Mouse (Mus musculus) forebrain, embryonic 13.5 days (tissue): Measurements from ENCODE around the gene Gm11492. TPM values are rescaled to one million over a fixed set of nuclear protein-coding genes. Genes with fewer than 3 reads are reported as not detected.

Source experiments
- ATAC-seq: fragments of 200-750 bp; cut with Nextera tagmentation; 2 replicates; pipeline ENCODE4 v1.8.0; 2017
- H3K27ac ChIP-seq: fragments of 300-500 bp; sonication (generic); 2 replicates; pipeline ENCODE4 v1.5.1; 2015; ENCODE audit warnings: inconsistent platforms, mild to moderate bottlenecking, moderate library complexity
- H3K27me3 ChIP-seq: fragments of 300-500 bp; sonication (generic); 2 replicates; pipeline ENCODE4 v1.6.1; 2015; ENCODE audit warnings: mild to moderate bottlenecking, inconsistent platforms
- H3K36me3 ChIP-seq: fragments of 300-500 bp; sonication (generic); 2 replicates; pipeline ENCODE4 v1.6.1; 2015; ENCODE audit warnings: mild to moderate bottlenecking, inconsistent platforms; ENCODE audit not compliant: poor library complexity, severe bottlenecking
- H3K4me1 ChIP-seq: fragments of 300-500 bp; sonication (generic); 2 replicates; pipeline ENCODE4 v1.6.1; 2015; ENCODE audit warnings: inconsistent platforms
- H3K4me2 ChIP-seq: fragments of 300-500 bp; sonication (generic); 2 replicates; pipeline ENCODE4 v1.6.1; 2015; ENCODE audit warnings: inconsistent platforms, mild to moderate bottlenecking, moderate library complexity
- H3K4me3 ChIP-seq: fragments of 300-500 bp; sonication (generic); 2 replicates; pipeline ENCODE4 v1.5.1; 2015; ENCODE audit warnings: mild to moderate bottlenecking, inconsistent platforms
- H3K9ac ChIP-seq: fragments of 300-500 bp; sonication (generic); 2 replicates; pipeline ENCODE4 v1.6.1; 2015; ENCODE audit warnings: mild to moderate bottlenecking, inconsistent platforms
- H3K9me3 ChIP-seq: fragments of 300-500 bp; sonication (generic); replicated peaks from 2 replicates; pipeline ENCODE4 v1.6.1; 2016; ENCODE audit warnings: inconsistent platforms
- whole genome bisulfite sequencing: fragments of 180-500 bp; shearing (Covaris S2); methylation state at CpG from one replicate; pipeline ENCODE4 v1.1.7; 2015; 5-methylcytosine and 5-hydroxymethylcytosine counted together
- polyA plus RNA-seq: library from polyadenylated mRNA; unstranded; fragments of >200 nt; fragmentation: Nextera tagmentation; extraction: Ambion mirVana; gene quantifications from 2 replicates; pipeline ENCODE4 v1.2.1, GENCODE M21; 2015

The Gm11492 gene
- polyA plus RNA-seq, 1 experiment from 2014 or later, result not detected

DNA sequence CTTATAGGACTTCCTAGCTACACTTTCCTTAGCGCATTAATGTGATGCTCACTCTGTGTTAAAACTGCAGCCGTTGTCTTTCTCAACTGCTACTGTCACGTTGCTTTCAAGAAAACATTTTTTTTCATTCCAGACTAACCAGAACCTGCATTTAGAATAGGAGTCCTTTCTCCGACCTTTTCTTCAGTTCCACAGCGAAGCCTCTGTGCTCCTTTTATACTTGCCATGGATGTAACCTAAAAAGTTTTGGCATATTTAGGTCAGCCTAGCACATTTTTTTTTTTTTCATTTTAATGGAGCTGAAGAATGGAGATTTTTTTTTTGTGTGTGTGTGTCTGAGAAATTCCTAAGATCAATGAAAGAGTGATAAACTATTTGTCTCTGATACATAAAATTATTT is 49.1 kb downstream of the Gm11492 start:
- Histone ChIP-seq H3K4me2 (no peak overlapping the region), H3K27ac (no peak overlapping the region), H3K9ac (no peak overlapping the region), H3K4me3 (no peak overlapping the region), H3K4me1 (no peaks in the 10 kb centered on the region), H3K27me3 (no peaks in the 10 kb centered on the region), H3K36me3 (peaks cover 91% of the 10 kb centered on the region), H3K9me3 (peaks cover 9% of the 10 kb centered on the region)
- ATAC-seq, result no peak
- whole genome bisulfite sequencing, result 95% methylated on average over 5 of the region's 5 CpGs

DNA sequence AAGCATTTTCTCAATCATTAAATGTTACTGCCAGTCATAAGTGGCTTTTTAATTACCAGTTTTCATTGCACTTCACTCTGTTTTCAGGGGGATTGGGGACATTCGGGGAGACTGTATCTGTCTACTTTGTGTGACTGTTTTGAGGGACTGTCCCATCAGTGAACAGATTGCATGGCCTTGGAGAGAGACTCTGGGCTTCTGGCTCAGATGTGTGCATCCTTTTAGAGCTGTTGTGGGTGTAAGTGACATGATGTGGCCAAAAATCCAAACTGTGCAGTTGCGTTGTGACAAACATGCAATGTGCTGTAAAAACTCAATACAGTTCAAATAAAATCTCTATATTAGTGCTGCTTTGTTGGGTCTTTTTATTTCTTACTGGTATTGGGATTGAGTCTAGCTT is 49.5 kb downstream of the Gm11492 start:
- H3K27ac ChIP-seq, result no peak overlapping the region
- H3K9ac ChIP-seq, result no peak overlapping the region
- no peaks in the 10 kb centered on the region for H3K27me3 ChIP-seq
- 96% methylated on average over 2 of the region's 2 CpGs for WGBS
- H3K9me3 ChIP-seq, result peaks cover 9% of the 10 kb centered on the region
- no peak overlapping the region for H3K4me2 ChIP-seq
- no peak overlapping the region for H3K4me3 ChIP-seq
- H3K4me1 ChIP-seq, result no peaks in the 10 kb centered on the region
- ATAC-seq, result no peak
- H3K36me3 ChIP-seq, result peaks cover 89% of the 10 kb centered on the region

- peaks cover 83% of the 10 kb centered on the region for H3K36me3 ChIP-seq
- H3K27ac ChIP-seq, result no peak within 1 kb of the TSS
- no peak within 1 kb of the TSS for H3K9ac ChIP-seq
- H3K4me3 ChIP-seq, result no peak within 1 kb of the TSS
- no peak within 1 kb of the TSS for H3K4me2 ChIP-seq
- peaks cover 9% of the 10 kb centered on the region for H3K9me3 ChIP-seq
- no peaks in the 10 kb centered on the region for H3K27me3 ChIP-seq
- 90% methylated on average over 62 of the region's 69 CpGs for WGBS
- no peak for ATAC-seq
- H3K4me1 ChIP-seq, result no peaks in the 10 kb centered on the region
These were observed 50.5 kb downstream of the Gm11492 start, which contains the start of gene Hsf5 for GRCm38 (mm10) chr11:87616790-87617474. TSS of gene Hsf5 (plus strand) at chr11:87617164.

DNA sequence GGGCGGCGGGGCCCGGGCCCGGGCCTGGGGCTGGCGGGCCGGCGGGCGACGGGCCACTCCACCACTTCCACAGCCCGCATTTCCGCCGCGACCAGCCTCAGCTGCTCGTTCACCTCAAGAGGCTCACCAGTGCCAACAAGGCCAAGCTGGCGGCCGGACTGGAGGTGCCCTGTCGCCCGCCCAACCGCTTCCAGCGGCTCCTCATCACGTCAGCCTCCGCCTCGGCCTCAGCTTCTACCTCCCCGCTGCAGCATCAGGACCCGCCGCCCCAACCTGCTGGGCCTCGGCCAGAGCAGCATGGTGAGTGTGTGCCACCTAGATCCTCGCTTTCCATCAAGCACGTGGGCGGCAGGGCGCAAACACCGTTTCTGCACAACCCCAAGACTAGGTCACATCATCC is 51.2 kb downstream of the Gm11492 start:
- no peak for ATAC-seq
- 92% methylated on average over 32 of the region's 32 CpGs for WGBS

More for the DNA sequence above, 51.2 kb downstream of the Gm11492 start:
- no peak overlapping the region for H3K4me2 ChIP-seq
- peaks cover 9% of the 10 kb centered on the region for H3K9me3 ChIP-seq
- no peak overlapping the region for H3K27ac ChIP-seq
- H3K4me1 ChIP-seq, result no peaks in the 10 kb centered on the region
- no peak overlapping the region for H3K9ac ChIP-seq
- H3K4me3 ChIP-seq, result no peak overlapping the region
- no peaks in the 10 kb centered on the region for H3K27me3 ChIP-seq
- peaks cover 81% of the 10 kb centered on the region for H3K36me3 ChIP-seq

Other genes starting within 250 kb of the Gm11492 start
- 16.8 and 17.4 TPM in 2 replicates for gene Ppm1e, start 207.6 kb upstream of the Gm11492 start, polyA plus RNA-seq
- gene Rad51c, start 161.7 kb upstream of the Gm11492 start, polyA plus RNA-seq, result 10.7 and 11.2 TPM in 2 replicates
- gene Tex14, start 161.6 kb upstream of the Gm11492 start, polyA plus RNA-seq, result 0.10 and 0.43 TPM in 2 replicates
- 12.0 and 13.4 TPM in 2 replicates for gene Sept4, start 2.2 kb downstream of the Gm11492 start, polyA plus RNA-seq
- gene Mtmr4, start 25.5 kb downstream of the Gm11492 start, polyA plus RNA-seq, result 49.2 and 54.6 TPM in 2 replicates
- 0.27 and 0.53 TPM in 2 replicates for gene Hsf5, start 50.5 kb downstream of the Gm11492 start, polyA plus RNA-seq
- 0.70 and 1.5 TPM in 2 replicates for gene Rnf43, start 96.1 kb downstream of the Gm11492 start, polyA plus RNA-seq
- 168 and 177 TPM in 2 replicates for gene Supt4a, start 170.9 kb downstream of the Gm11492 start, polyA plus RNA-seq
- 20.7 and 29.1 TPM in 2 replicates for gene Tspoap1, start 193.9 kb downstream of the Gm11492 start, polyA plus RNA-seq
- gene Mpo, start 226.9 kb downstream of the Gm11492 start, polyA plus RNA-seq, result 0.17 and 0.44 TPM in 2 replicates